Mouse (Mus musculus) hindbrain, embryonic 12.5 days (tissue): ENCODE results near the gene Stk32b. TPM values are rescaled to one million over a fixed set of nuclear protein-coding genes. Genes with fewer than 3 reads are reported as not detected.

Experiments
- ATAC-seq: fragments of 200-750 bp; cut with Nextera tagmentation; 2 replicates; pipeline ENCODE4 v1.8.0; 2017; ENCODE audit warnings: moderate TSS enrichment; ENCODE audit not compliant: low FRiP score
- H3K27ac ChIP-seq: fragments of 300-500 bp; sonication (generic); 2 replicates; pipeline ENCODE4 v1.5.1; 2016; ENCODE audit warnings: mild to moderate bottlenecking
- H3K27me3 ChIP-seq: fragments of 300-500 bp; sonication (generic); 2 replicates; pipeline ENCODE4 v1.6.1; 2016; ENCODE audit warnings: mild to moderate bottlenecking
- H3K36me3 ChIP-seq: fragments of 300-500 bp; sonication (generic); 2 replicates; pipeline ENCODE4 v1.6.1; 2016; ENCODE audit warnings: mild to moderate bottlenecking
- H3K4me1 ChIP-seq: fragments of 300-500 bp; sonication (generic); 2 replicates; pipeline ENCODE4 v1.6.1; 2016
- H3K4me2 ChIP-seq: fragments of 300-500 bp; sonication (generic); replicated peaks from 2 replicates; pipeline ENCODE4 v1.6.1; 2016; ENCODE audit warnings: mild to moderate bottlenecking
- H3K4me3 ChIP-seq: fragments of 300-500 bp; sonication (generic); 2 replicates; pipeline ENCODE4 v1.5.1; 2016; ENCODE audit warnings: mild to moderate bottlenecking
- H3K9ac ChIP-seq: fragments of 300-500 bp; sonication (generic); 2 replicates; pipeline ENCODE4 v1.6.1; 2016; ENCODE audit warnings: mild to moderate bottlenecking, moderate library complexity
- H3K9me3 ChIP-seq: fragments of 300-500 bp; sonication (generic); replicated peaks from 2 replicates; pipeline ENCODE4 v1.6.1; 2016; ENCODE audit warnings: mild to moderate bottlenecking
- WGBS: fragments of 180-500 bp; shearing (Covaris S2); methylation state at CpG from one replicate; pipeline ENCODE4 v1.1.7; 2016; 5-methylcytosine and 5-hydroxymethylcytosine counted together
- polyA plus RNA-seq: library from polyadenylated mRNA; unstranded; fragments of >200 nt; fragmentation: Nextera tagmentation; extraction: Ambion mirVana; gene quantifications from 2 replicates; pipeline ENCODE4 v1.2.1, GENCODE M21; 2016

Stk32b gene
- polyA plus RNA-seq, 1 experiment from 2014 or later, result 8.6 TPM

DNA sequence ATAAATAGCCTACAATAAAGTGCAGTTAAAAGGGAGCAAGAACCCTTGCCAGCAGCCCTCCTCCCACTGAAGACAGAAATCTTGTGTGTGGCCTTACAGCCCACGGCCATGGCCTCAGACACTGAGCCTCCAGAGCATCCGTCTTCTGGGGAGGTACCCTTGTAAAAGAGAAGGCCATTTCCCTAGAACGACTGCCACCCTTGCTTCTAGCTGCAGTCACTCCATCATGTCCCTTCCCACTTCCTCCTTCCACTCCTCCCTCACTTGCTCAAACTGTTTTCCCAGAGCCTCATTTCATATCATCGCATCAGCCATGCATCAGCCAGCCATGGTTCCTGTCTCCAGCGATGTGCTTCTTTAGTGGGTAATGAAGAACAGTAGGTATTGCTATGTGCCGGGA is 141.5 kb downstream of the Stk32b start:
- Histone ChIP-seq H3K4me2 (no peak overlapping the region), H3K9ac (no peak overlapping the region), H3K27me3 (no peaks in the 10 kb centered on the region), H3K4me3 (no peak overlapping the region), H3K27ac (no peak overlapping the region), H3K4me1 (no peaks in the 10 kb centered on the region), H3K36me3 (no peaks in the 10 kb centered on the region), H3K9me3 (no peaks in the 10 kb centered on the region)
- ATAC-seq, result no peak
- WGBS, result 86% methylated on average over 6 of the region's 6 CpGs

DNA sequence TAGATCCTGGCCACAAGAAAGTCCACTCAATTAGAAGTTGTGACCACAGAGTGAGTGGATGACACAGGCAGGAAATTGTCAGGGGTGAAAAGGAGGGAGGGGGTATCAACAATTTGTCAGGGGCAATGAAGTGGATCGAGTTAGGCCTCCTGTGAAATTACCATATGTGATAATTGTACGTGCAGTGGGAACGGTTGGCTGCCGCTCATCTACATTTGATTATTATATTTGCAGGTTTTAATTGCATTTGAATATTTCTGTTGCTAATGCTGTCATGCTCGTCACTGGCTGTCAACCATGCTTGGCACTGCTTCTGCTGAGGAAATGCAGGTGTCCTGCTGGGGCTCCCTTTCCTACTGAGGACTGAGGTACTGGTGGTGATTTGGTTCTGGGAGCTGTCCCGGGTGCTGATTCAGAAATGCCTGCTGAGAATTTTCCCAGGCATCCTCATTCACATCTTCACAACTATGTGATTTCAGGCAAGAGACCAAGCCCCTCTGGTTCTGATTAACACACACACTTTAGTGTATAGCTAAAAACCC is 159.6 kb downstream of the Stk32b start:
- WGBS, result 52% methylated on average over 6 of the region's 6 CpGs
- no peaks in the 10 kb centered on the region for H3K27me3 ChIP-seq
- H3K4me2 ChIP-seq, result no peak overlapping the region
- no peaks in the 10 kb centered on the region for H3K4me1 ChIP-seq
- no peaks in the 10 kb centered on the region for H3K9me3 ChIP-seq
- no peak overlapping the region for H3K9ac ChIP-seq
- peak; percentile 19; the same call in 1 of the 2 replicates for ATAC-seq
- H3K4me3 ChIP-seq, result no peak overlapping the region
- no peak overlapping the region for H3K27ac ChIP-seq
- H3K36me3 ChIP-seq, result no peaks in the 10 kb centered on the region

GRCm38 (mm10) chr5:37554231-37554630 is 162.7 kb downstream of the Stk32b start:
- whole genome bisulfite sequencing, result 90% methylated on average over 4 of the region's 4 CpGs
- Histone ChIP-seq H3K27ac (no peak overlapping the region), H3K9ac (no peak overlapping the region)

GRCm38 (mm10) chr5:37551649-37552048 is 165.3 kb downstream of the Stk32b start:
- Histone ChIP-seq H3K9me3 (no peaks in the 10 kb centered on the region), H3K4me1 (no peaks in the 10 kb centered on the region), H3K36me3 (no peaks in the 10 kb centered on the region), H3K9ac (no peak overlapping the region), H3K27me3 (no peaks in the 10 kb centered on the region), H3K4me2 (no peak overlapping the region), H3K27ac (no peak overlapping the region), H3K4me3 (no peak overlapping the region)
- ATAC-seq, result no peak
- WGBS, result 90% methylated on average over 5 of the region's 5 CpGs

More at GRCm38 (mm10) chr5:37554231-37554630, 162.7 kb downstream of the Stk32b start:
- H3K4me3 ChIP-seq, result no peak overlapping the region
- no peak overlapping the region for H3K4me2 ChIP-seq
- no peaks in the 10 kb centered on the region for H3K36me3 ChIP-seq
- no peaks in the 10 kb centered on the region for H3K27me3 ChIP-seq
- no peak for ATAC-seq
- no peaks in the 10 kb centered on the region for H3K4me1 ChIP-seq
- no peaks in the 10 kb centered on the region for H3K9me3 ChIP-seq

GRCm38 (mm10) chr5:37535726-37536293 is 181.2 kb downstream of the Stk32b start:
- Histone ChIP-seq H3K4me3 (no peak overlapping the region), H3K4me2 (no peak overlapping the region), H3K27ac (no peak overlapping the region), H3K9ac (no peak overlapping the region), H3K27me3 (no peaks in the 10 kb centered on the region), H3K9me3 (no peaks in the 10 kb centered on the region), H3K36me3 (no peaks in the 10 kb centered on the region), H3K4me1 (peaks cover 6% of the 10 kb centered on the region; the same call in 1 of the 2 replicates)
- ATAC-seq, result no peak
- 87% methylated on average over 4 of the region's 4 CpGs for WGBS

DNA sequence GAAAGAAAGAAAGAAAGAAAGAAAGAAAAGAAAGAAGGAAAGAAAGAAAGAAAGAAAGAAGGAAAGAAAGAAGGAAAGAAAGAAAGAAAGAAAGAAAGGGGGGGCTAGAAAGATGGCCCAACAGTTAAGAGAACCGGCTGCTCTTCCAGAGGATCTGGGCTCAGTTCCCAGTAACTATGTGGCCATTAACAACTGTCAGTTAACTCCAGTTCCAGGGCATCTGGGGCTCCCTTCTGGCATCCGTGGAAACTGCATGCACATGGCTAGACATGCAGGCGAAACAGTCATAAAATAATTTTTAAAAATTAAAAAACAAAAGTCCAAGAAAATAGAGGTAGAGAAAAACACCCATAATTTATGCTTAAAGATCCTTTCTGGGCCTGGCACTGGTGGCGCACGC is 181.7 kb downstream of the Stk32b start:
- no peak overlapping the region for H3K9ac ChIP-seq
- H3K36me3 ChIP-seq, result no peaks in the 10 kb centered on the region
- H3K4me2 ChIP-seq, result no peak overlapping the region
- H3K27ac ChIP-seq, result no peak overlapping the region
- H3K27me3 ChIP-seq, result no peaks in the 10 kb centered on the region
- H3K9me3 ChIP-seq, result no peaks in the 10 kb centered on the region
- 80% methylated on average over 5 of the region's 5 CpGs for WGBS
- H3K4me1 ChIP-seq, result peaks cover 6% of the 10 kb centered on the region; the same call in 1 of the 2 replicates
- H3K4me3 ChIP-seq, result no peak overlapping the region
- ATAC-seq, result no peak

DNA sequence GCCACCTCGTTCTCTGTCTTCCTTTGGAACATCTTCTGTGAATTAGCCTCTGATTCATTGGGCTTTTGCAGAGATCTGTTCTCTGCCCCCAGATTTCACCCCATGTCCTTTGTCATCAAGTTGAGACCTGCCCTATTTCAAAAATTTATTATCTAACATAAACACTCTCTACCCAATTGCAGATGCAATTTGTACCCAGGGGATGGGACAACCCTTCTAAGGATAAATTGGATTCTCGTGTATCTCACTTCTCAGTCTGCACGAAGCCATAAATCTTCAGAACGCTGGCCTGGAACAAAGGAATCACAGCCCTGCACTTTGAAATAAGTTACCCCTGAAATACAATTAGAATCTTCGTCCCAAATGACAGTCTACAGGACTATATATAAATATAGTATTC is 191.6 kb downstream of the Stk32b start:
- H3K4me3 ChIP-seq, result no peak overlapping the region
- H3K9me3 ChIP-seq, result no peaks in the 10 kb centered on the region
- H3K9ac ChIP-seq, result no peak overlapping the region
- no peaks in the 10 kb centered on the region for H3K36me3 ChIP-seq
- H3K27ac ChIP-seq, result no peak overlapping the region
- no peak for ATAC-seq
- H3K27me3 ChIP-seq, result no peaks in the 10 kb centered on the region
- no peaks in the 10 kb centered on the region for H3K4me1 ChIP-seq
- H3K4me2 ChIP-seq, result no peak overlapping the region
- 77% methylated on average over 5 of the region's 5 CpGs for WGBS

- 78% methylated on average over 3 of the region's 3 CpGs for WGBS
Measured at GRCm38 (mm10) chr5:37520441-37520840, 196.5 kb downstream of the Stk32b start.

GRCm38 (mm10) chr5:37512479-37512878 is 204.5 kb downstream of the Stk32b start:
- 48% methylated on average over 2 of the region's 2 CpGs for WGBS
- no peaks in the 10 kb centered on the region for H3K36me3 ChIP-seq
- no peak overlapping the region for H3K4me2 ChIP-seq
- H3K9ac ChIP-seq, result no peak overlapping the region
- H3K27ac ChIP-seq, result no peak overlapping the region
- H3K4me1 ChIP-seq, result peaks cover 5% of the 10 kb centered on the region
- no peak for ATAC-seq
- H3K27me3 ChIP-seq, result no peaks in the 10 kb centered on the region
- H3K4me3 ChIP-seq, result no peak overlapping the region
- no peaks in the 10 kb centered on the region for H3K9me3 ChIP-seq

More at GRCm38 (mm10) chr5:37520441-37520840, 196.5 kb downstream of the Stk32b start:
- Histone ChIP-seq H3K4me1 (no peaks in the 10 kb centered on the region), H3K27me3 (no peaks in the 10 kb centered on the region), H3K9me3 (no peaks in the 10 kb centered on the region), H3K27ac (no peak overlapping the region), H3K4me3 (no peak overlapping the region), H3K4me2 (no peak overlapping the region), H3K9ac (no peak overlapping the region), H3K36me3 (no peaks in the 10 kb centered on the region)
- no peak for ATAC-seq

DNA sequence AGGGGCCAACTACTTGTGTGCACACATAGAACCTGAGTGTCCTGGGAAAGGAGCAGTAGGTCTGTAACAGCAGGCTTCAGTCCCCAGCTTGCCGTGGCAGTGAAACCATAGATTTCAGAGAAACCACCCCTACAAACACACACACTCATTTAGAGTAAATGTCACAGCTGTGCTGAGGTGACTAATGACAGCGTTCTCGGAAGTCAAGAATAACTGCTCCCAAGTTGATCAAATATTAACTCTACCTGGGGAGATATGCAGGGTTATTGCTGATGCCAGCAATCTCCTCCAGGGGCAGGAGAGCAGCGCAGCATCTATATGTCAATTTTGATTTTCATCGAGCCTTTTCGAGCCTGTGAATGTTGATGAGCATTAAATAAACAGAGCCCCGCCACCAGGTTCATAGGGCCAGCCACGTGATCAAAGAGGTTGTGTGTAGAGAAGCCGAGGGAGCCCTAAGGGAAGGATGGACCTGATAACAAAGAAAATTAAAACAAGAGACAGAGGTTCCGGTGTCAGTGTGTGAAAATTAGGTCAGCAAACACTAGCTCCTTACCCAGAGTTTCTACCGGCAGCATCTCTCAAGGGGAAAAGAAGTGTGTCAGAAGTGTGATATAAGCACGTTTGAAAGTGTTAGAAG is 210.0 kb downstream of the Stk32b start:
- Histone ChIP-seq H3K36me3 (no peaks in the 10 kb centered on the region), H3K9me3 (no peaks in the 10 kb centered on the region), H3K9ac (no peak overlapping the region), H3K4me1 (peaks cover 5% of the 10 kb centered on the region), H3K4me3 (no peak overlapping the region), H3K4me2 (no peak overlapping the region), H3K27ac (no peak overlapping the region), H3K27me3 (no peaks in the 10 kb centered on the region)
- WGBS, result 59% methylated on average over 12 of the region's 12 CpGs
- ATAC-seq, result no peak

- ATAC-seq, result no peak
- WGBS, result 81% methylated on average over 3 of the region's 3 CpGs
- H3K9me3 ChIP-seq, result no peaks in the 10 kb centered on the region
- no peaks in the 10 kb centered on the region for H3K36me3 ChIP-seq
- H3K4me2 ChIP-seq, result no peak overlapping the region
- no peaks in the 10 kb centered on the region for H3K4me1 ChIP-seq
- H3K4me3 ChIP-seq, result no peak overlapping the region
- H3K9ac ChIP-seq, result no peak overlapping the region
- H3K27me3 ChIP-seq, result no peaks in the 10 kb centered on the region
- H3K27ac ChIP-seq, result no peak overlapping the region
Measured at GRCm38 (mm10) chr5:37494984-37495476, 221.9 kb downstream of the Stk32b start.

DNA sequence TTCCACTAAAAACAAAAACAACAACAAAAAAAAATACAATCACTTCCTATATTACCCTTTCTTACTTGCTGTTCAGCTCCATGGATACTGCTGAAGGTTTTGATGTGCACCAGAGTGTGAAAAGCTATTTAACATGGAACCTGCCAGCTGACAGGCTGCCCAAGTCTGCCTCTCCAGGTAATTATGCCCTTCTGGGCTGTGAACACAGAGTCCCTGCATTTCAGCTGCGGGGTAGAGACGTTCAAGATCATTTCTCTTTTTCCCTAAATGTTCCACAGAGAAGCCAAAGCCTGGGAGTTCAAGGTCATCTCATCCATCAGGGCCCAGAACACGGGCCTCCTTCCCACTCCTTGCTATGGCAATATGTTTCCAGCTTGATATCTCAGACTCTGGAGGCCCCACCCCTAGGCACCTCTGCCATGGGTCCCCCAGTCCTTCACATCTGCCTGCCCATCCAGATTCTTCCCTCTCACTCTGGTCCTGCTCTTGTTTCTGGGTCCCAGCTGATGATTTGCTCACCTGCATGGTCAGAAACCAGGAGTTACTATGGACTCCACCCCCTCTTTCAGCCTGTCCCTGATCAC is 244.9 kb downstream of the Stk32b start:
- no peak overlapping the region for H3K27ac ChIP-seq
- ATAC-seq, result no peak
- H3K27me3 ChIP-seq, result no peaks in the 10 kb centered on the region
- H3K36me3 ChIP-seq, result no peaks in the 10 kb centered on the region
- H3K9me3 ChIP-seq, result no peaks in the 10 kb centered on the region
- 80% methylated on average over 3 of the region's 3 CpGs for WGBS
- no peak overlapping the region for H3K4me2 ChIP-seq
- no peak overlapping the region for H3K4me3 ChIP-seq
- no peak overlapping the region for H3K9ac ChIP-seq
- H3K4me1 ChIP-seq, result no peaks in the 10 kb centered on the region
